Mouse (Mus musculus) gastrocnemius, adult 2 months (tissue): ENCODE data around the gene Hist1h1b. TPM values are rescaled to one million over a fixed set of nuclear protein-coding genes. Genes with fewer than 3 reads are reported as not detected.
A peak's percentile ranks its signal among the peaks of the same experiment; 100 is the strongest.
"Not testable (repeated sequence)": the region's sequence is repeated elsewhere in the genome, so short reads cannot be mapped to it uniquely, and the experiment has no call there.

ENCODE experiments used
- DNase-seq: peaks from one replicate; pipeline ENCODE4 v3.0.0; 2022
- H3K27ac ChIP-seq: fragments of 200-600 bp; 2 replicates; pipeline ENCODE4 v1.8.1; 2022; ENCODE audit warnings: mild to moderate bottlenecking
- H3K4me3 ChIP-seq: fragments of 200-600 bp; 2 replicates; pipeline ENCODE4 v1.8.1; 2022; ENCODE audit warnings: mild to moderate bottlenecking, moderate library complexity
- CTCF ChIP-seq: fragments of 200-600 bp; IDR thresholded peaks from 2 replicates; pipeline ENCODE4 v1.8.1; 2022; ENCODE audit warnings: antibody characterized with exemption, mild to moderate bottlenecking, moderate library complexity
- intact Hi-C: fragments of 180-260 bp; cut with DNase I; formaldehyde crosslinking; loops from one replicate; pipeline ENCODE4 v1.15.1; 2025
- total RNA-seq, 2 experiments: library from RNA; stranded (reverse); gene quantifications; 2 replicates each; pipeline ENCODE4 v1.2.3; 2021

Gene Hist1h1b
- total RNA-seq, 2 experiments from 2014 or later: 0.45 to 0.69 TPM

DNA sequence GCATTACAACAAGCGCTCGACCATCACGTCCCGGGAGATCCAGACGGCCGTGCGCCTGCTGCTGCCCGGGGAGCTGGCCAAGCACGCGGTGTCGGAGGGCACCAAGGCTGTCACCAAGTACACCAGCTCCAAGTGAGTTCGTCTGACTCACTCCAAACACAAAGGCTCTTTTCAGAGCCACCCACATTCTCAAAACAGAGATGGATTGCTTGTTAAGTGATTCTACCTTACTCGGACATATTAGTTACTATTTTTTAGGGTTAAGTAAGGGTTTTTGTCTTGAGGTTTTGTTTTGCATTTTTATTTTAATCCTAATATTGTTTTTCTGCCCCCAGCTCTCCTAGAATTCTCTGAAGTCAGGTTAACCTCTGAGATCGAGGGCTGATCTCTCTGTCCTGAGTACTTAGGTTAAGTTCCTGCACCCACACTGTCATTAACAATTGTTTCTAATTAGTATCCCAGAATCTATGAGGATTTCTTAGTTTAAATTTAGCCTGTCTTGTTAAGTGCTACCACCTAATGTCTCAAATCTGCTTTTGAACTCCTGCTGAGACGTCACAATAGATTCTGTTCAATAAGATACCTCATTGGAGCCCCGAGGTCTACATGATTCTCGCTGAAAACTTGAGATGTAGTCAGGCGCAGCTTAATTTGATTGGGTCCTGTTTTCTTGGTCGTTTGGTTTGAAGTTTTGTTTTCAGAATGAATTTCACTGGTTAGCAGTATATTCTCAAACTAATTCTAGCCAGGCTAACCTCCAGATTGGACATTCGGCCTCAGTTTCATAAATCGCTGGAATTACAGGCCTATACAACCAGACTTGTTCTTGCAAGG lies 7.6 kb upstream of the Hist1h1b start:
- Histone ChIP-seq H3K4me3 (peak overlapping the region; percentile 73), H3K27ac (no peak overlapping the region)
- intact Hi-C loops: loop anchor here (10.0 kb wide), 2 partner anchors 73 to 1647 kb away; partner anchors contain the start of genes Hist1h2ai, Hist1h2bl and Hist1h3h

GRCm38 (mm10) chr13:21786899-21787629 lies 6.6 kb upstream of the Hist1h1b start, which contains the start of the genes Hist1h2an and Hist1h2bp:
TSS of gene Hist1h2an (minus strand) at chr13:21787218.
TSS of gene Hist1h2bp (plus strand) at chr13:21787461.
- intact Hi-C loops: loop anchor here (10.0 kb wide), 2 partner anchors 72 to 1648 kb away; partner anchors contain the start of genes Hist1h2ai, Hist1h2bl and Hist1h3h
- peak within 1 kb of the TSS; percentile 77 for H3K27ac ChIP-seq
- H3K4me3 ChIP-seq: peak within 1 kb of the TSS; percentile 73
- peak; percentile 84 for DNase-seq

More for the DNA sequence above, 7.6 kb upstream of the Hist1h1b start:
- no peak for DNase-seq
- TF ChIP-seq CTCF: no peak

DNA sequence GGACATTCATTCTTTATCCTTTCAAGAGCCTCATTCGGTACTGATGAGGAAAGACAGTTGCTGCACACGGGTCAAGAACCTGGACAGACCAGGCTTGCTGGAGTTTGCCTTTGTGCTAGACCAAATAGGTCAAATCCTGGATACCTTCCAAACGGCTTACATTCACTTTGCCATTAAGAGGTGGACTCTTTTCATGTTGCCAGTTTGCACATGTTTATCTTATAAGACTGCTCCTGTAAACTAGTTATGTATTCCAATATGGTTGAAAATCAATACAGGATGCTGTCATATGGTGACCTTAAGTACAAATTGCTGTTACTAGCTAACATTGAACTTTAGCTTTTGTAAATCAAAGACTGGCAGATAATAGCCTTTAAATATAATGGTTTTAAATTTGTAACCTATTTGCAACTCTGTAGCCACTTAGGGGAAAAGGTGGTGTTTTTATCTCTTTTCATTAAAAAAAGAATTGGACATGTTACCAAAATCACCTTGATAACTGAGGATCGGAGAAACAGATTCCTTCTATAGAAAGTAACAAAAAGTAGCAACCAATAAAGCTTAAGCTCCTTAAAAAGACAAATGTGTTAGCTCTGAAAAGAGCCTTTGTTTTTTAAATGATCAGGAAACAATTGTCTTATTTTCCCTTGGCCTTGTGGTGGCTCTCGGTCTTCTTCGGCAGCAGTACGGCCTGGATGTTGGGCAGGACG lies 5.9 kb upstream of the Hist1h1b start:
- peak overlapping the region; percentile 51; the same call in 1 of the 2 replicates for H3K27ac ChIP-seq

DNA sequence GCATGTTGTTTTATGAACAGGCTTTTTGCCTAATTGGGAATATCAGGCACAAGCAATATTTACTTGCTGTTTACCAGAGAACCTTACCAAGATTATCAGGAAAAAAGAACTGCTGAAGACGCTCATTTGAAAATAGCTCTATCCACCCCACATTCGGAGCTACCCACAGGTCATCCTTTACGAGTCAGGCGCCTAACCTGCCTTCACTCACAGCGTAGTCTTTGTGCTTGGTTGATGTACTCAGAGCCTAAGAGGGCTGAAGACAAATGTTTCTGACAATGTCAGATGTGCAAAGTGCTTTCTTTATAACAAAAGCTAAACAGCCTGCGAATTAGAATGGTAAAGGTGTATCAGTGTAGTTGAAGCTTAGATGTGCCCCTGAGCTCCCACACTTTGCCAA lies 3.9 kb upstream of the Hist1h1b start:
- DNase-seq: no peak
- peak overlapping the region; percentile 76 for H3K4me3 ChIP-seq
- intact Hi-C loops: loop anchor here (10.0 kb wide), 2 partner anchors 70 to 1650 kb away; partner anchors contain the start of genes Hist1h2ai, Hist1h2bl and Hist1h3h
- no peak for TF ChIP-seq CTCF
- H3K27ac ChIP-seq: no peak overlapping the region

More for the DNA sequence above, 5.9 kb upstream of the Hist1h1b start:
- H3K4me3 ChIP-seq: peak overlapping the region; percentile 73
- DNase-seq: no peak
- no peak for TF ChIP-seq CTCF
- intact Hi-C loops: loop anchor here (10.0 kb wide), 2 partner anchors 72 to 1648 kb away; partner anchors contain the start of genes Hist1h2ai, Hist1h2bl and Hist1h3h

DNA sequence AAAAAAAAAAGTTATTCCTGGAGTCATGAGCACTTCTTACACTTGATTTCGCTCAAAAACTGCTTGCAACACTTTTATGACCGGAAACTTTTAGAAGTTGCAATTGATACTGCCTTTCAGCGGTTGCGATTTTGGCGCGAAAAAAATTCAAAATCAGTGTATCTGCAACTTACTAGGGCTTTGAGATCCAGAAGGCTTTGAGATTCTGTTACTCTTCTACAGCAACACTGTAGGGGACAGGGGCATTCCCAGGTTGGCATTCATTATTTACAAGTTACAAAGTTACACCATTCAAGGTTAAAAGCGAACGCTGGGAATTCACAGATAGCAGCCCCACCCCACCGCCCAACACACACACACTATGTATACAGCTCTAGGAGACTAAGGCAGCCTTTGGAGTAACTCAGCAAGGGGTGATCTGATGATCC lies 3.3 kb upstream of the Hist1h1b start:
- Histone ChIP-seq H3K4me3 (peak overlapping the region; percentile 76), H3K27ac (peak overlapping the region; percentile 81)
- TF ChIP-seq CTCF: no peak
- intact Hi-C loops: loop anchor here (10.0 kb wide), 2 partner anchors 69 to 1651 kb away; partner anchors contain the start of genes Hist1h2ai, Hist1h2bl and Hist1h3h
- DNase-seq: no peak

GRCm38 (mm10) chr13:21783255-21783617 lies 2.8 kb upstream of the Hist1h1b start, which contains the start of gene Hist1h3i:
TSS of gene Hist1h3i (minus strand) at chr13:21783370.
- peak within 1 kb of the TSS; percentile 81 for H3K27ac ChIP-seq
- H3K4me3 ChIP-seq: peak within 1 kb of the TSS; percentile 76
- TF ChIP-seq CTCF: no peak

GRCm38 (mm10) chr13:21782361-21783254 lies 2.2 kb upstream of the Hist1h1b start:
- intact Hi-C loops: loop anchor here (10.0 kb wide), 2 partner anchors 68 to 1652 kb away; partner anchors contain the start of genes Hist1h2ai, Hist1h2bl and Hist1h3h
- not testable (repeated sequence) for DNase-seq
- peak overlapping the region; percentile 81 for H3K27ac ChIP-seq
- H3K4me3 ChIP-seq: peak overlapping the region; percentile 76

More at GRCm38 (mm10) chr13:21783255-21783617, 2.8 kb upstream of the Hist1h1b start, which contains the start of gene Hist1h3i:
- peak; percentile 41 for DNase-seq
- intact Hi-C loops: loop anchor here (10.0 kb wide), 2 partner anchors 68 to 1652 kb away; partner anchors contain the start of genes Hist1h2ai, Hist1h2bl and Hist1h3h

DNA sequence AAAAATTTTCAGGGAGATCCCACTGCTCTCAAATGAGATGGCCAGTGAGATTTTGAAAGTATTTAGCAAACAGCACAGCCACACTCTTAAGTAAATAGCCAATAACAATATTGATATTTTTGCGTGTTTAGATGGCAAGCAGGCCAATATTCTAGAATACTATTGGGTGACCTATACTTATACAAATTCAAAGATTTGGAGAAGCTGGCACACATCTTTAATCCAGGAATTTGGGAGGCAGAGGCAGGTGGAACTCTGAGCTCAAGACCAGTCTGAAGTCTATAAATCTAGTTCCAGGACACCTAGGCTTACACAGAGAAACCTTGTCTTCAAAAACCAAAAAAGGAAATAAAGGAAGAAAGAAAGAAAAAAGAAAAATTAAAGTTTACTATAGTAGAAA lies 1.2 kb upstream of the Hist1h1b start:
- DNase-seq: no peak
- H3K27ac ChIP-seq: no peak overlapping the region
- intact Hi-C loops: loop anchor here (10.0 kb wide), 2 partner anchors 67 to 1653 kb away; partner anchors contain the start of genes Hist1h2ai, Hist1h2bl and Hist1h3h
- no peak overlapping the region for H3K4me3 ChIP-seq
- TF ChIP-seq CTCF: no peak

DNA sequence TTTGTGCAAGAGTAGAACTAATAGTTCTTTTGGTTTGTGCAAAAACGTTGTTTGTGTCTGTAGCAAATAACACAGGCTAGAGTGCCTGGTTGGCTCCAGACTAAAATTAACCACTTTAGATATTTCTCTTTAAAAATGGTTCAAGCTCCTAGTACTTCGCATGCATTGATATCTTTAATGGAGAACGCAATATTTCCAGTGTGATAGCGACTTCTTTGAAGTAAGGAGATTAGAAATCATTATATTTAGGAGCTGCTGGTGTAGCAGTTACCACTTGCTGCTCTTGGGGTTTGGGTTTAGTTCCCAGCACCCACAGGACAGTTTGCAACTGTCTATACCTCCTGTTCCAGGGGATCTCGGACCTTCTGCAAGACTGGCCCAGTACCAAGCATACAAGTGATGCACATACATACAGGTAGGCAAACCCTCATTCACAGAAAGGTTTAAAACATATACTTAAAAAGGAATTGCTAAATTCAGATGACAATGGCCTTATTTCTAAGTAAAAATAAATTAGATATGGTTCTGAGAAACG lies 663 bp upstream of the Hist1h1b start:
- intact Hi-C loops: loop anchor here (10.0 kb wide), 2 partner anchors 66 to 1654 kb away; partner anchors contain the start of genes Hist1h2ai, Hist1h2bl and Hist1h3h
- peak overlapping the region; percentile 76 for H3K4me3 ChIP-seq
- no peak for TF ChIP-seq CTCF
- no peak overlapping the region; the same call in 1 of the 2 replicates for H3K27ac ChIP-seq
- DNase-seq: no peak
